Mouse (Mus musculus): ENCODE measurements around the gene Itgb2l. TPM values are rescaled to one million over a fixed set of nuclear protein-coding genes. Genes with fewer than 3 reads are reported as not detected.
A peak's percentile ranks its signal among the peaks of the same experiment; 100 is the strongest.
"Not testable (repeated sequence)": the region's sequence is repeated elsewhere in the genome, so short reads cannot be mapped to it uniquely, and the experiment has no call there.

Gene Itgb2l
- polyA plus RNA-seq, 1 experiment, result not detected

DNA sequence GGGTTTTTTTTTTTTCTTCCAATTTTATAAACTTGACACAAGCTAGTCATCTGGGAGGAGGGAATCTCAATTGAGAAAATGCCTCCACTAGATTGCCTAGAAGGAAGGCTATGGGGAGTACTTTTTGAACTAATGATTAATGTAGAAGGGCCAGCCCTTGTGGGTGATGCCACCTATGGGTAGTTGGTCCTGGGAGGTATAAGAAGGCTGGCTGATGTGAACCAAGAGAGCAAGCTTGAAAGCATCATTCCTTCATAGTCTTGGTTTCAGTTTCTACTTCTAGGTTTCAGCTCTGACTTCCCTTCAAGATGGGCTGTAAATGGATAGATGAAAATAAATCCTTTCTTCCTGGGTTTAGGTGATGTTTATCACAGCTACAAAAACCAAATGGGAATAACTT lies 10.7 kb upstream of the Itgb2l start:
- no peak for DNase-seq
- Histone ChIP-seq H3K4me1 (ENCODE audit: control insufficient read depth, insufficient read depth, low read length) (no peaks in the 10 kb centered on the region), H3K27me3 (replicated peaks; ENCODE audit: control insufficient read depth, insufficient read depth, low read length) (no peaks in the 10 kb centered on the region), H3K4me3 (ENCODE audit: insufficient read depth, low read depth, low read length) (no peak overlapping the region), H3K27ac (ENCODE audit: insufficient read depth, low read depth, low read length) (no peak overlapping the region), H3K36me3 (ENCODE audit: control insufficient read depth, insufficient read depth, low read length) (no peaks in the 10 kb centered on the region)
- no peak for TF ChIP-seq CTCF (conservative IDR thresholded peaks at IDR 0.05; ENCODE audit: insufficient read depth, insufficient read length, low read depth, low read length)
- no peak for TF ChIP-seq POLR2A (IDR thresholded peaks at IDR 0.05; ENCODE audit: low read depth, low read length)

DNA sequence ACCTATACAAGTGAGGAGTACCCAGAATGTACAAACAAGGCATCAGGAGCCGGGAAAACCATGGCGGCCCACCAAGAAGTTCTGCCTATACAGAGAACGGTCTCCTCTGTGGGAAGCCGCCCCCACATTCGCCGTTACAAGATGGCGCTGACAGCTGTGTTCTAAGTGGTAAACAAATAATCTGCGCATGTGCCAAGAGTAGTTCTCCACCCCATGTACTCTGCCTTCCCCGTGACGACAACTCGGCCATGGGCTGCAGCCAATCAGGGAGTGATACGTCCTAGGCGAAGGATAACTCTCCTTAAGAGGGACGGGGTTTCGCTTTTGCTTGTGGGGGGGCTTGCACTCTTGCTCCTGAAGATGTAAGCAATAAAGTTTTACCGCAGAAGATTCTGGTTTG lies 7.5 kb upstream of the Itgb2l start:
- H3K27me3 ChIP-seq (replicated peaks; ENCODE audit: control insufficient read depth, insufficient read depth, low read length), result not testable (repeated sequence)
- WGBS, result 96% methylated on average over 15 of the region's 16 CpGs

DNA sequence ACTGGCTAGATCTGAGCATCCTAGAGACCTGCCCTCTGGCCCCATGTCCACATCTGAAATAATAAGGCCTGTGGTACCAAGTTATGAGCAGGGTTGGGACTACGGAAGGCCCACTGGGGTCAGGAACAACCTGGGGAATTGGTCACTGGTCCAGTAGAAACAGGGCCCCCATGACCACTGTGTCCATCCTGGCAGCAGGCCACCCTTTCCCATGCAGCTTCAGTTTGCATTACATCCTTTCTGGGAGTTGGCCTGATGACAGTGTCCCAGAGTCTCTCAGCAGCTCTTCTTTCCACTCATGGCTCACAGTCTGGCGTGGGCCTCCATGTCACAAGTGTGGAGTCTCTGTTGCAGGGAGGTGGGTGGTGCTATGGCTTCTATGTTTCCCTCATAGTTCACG lies 1.6 kb downstream of the Itgb2l start:
- Histone ChIP-seq H3K27ac (ENCODE audit: insufficient read depth, low read depth, low read length) (no peak overlapping the region), H3K4me3 (ENCODE audit: insufficient read depth, low read depth, low read length) (no peak overlapping the region), H3K36me3 (ENCODE audit: control insufficient read depth, insufficient read depth, low read length) (no peaks in the 10 kb centered on the region), H3K27me3 (replicated peaks; ENCODE audit: control insufficient read depth, insufficient read depth, low read length) (no peaks in the 10 kb centered on the region), H3K4me1 (ENCODE audit: control insufficient read depth, insufficient read depth, low read length) (no peaks in the 10 kb centered on the region)
- TF ChIP-seq POLR2A (IDR thresholded peaks at IDR 0.05; ENCODE audit: low read depth, low read length) (no peak), CTCF (conservative IDR thresholded peaks at IDR 0.05; ENCODE audit: insufficient read depth, insufficient read length, low read depth, low read length) (no peak)
- WGBS, result 85% methylated on average over 3 of the region's 3 CpGs
- no peak for DNase-seq

More for the DNA sequence above, 7.5 kb upstream of the Itgb2l start:
- H3K27ac ChIP-seq (ENCODE audit: insufficient read depth, low read depth, low read length); DNase-seq; H3K36me3 ChIP-seq (ENCODE audit: control insufficient read depth, insufficient read depth, low read length); H3K4me1 ChIP-seq (ENCODE audit: control insufficient read depth, insufficient read depth, low read length); H3K4me3 ChIP-seq (ENCODE audit: insufficient read depth, low read depth, low read length): not testable (repeated sequence)

DNA sequence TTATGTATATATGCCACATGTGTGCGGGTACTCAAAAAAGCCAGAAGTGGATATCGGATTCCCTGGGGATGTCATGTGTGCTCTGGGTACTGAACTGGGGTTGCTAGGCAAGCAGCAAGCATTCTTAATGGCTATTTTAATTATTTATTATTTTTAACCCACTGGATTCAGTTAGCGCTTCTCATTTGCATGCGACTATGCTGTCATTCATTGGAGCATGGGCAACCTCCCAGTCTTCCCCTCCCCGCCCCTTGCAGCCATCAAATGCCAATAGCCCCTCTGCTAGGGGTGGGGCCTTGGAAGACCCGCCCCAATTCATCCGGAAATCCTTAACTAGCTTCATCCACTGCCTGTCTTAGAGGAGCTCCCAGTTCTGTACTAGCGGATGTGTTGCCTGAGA lies 2.5 kb downstream of the Itgb2l start:
- no peak for DNase-seq
- no peak overlapping the region for H3K4me3 ChIP-seq (ENCODE audit: insufficient read depth, low read depth, low read length)
- no peaks in the 10 kb centered on the region for H3K4me1 ChIP-seq (ENCODE audit: control insufficient read depth, insufficient read depth, low read length)
- 88% methylated on average over 8 of the region's 8 CpGs for WGBS
- no peaks in the 10 kb centered on the region for H3K36me3 ChIP-seq (ENCODE audit: control insufficient read depth, insufficient read depth, low read length)
- H3K27ac ChIP-seq (ENCODE audit: insufficient read depth, low read depth, low read length), result no peak overlapping the region
- H3K27me3 ChIP-seq (replicated peaks; ENCODE audit: control insufficient read depth, insufficient read depth, low read length), result no peaks in the 10 kb centered on the region
- TF ChIP-seq POLR2A (IDR thresholded peaks at IDR 0.05; ENCODE audit: low read depth, low read length) (no peak), CTCF (conservative IDR thresholded peaks at IDR 0.05; ENCODE audit: insufficient read depth, insufficient read length, low read depth, low read length) (no peak)

DNA sequence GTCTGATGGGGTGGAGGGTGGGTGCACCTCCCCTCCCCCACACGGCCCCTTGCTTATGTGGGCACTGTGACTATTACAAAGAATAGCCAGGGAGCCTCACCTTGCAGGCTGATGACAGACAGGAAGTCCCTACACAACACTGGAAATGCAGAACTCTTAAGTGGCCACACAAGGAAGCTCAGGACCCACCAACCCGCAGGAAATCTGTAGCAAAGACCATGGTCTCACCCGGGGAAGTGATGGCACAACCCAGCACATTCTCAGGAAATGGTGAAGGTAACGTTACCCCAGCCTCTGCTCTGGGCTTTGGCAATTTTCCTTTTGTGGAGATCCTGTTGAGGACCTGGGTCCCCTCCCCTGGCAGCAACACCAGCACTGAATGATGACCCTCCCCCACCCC lies 3.7 kb downstream of the Itgb2l start:
- no peak overlapping the region for H3K27ac ChIP-seq (ENCODE audit: insufficient read depth, low read depth, low read length)
- H3K27me3 ChIP-seq (replicated peaks; ENCODE audit: control insufficient read depth, insufficient read depth, low read length), result no peaks in the 10 kb centered on the region
- no peak for TF ChIP-seq POLR2A (IDR thresholded peaks at IDR 0.05; ENCODE audit: low read depth, low read length)
- TF ChIP-seq CTCF (conservative IDR thresholded peaks at IDR 0.05; ENCODE audit: insufficient read depth, insufficient read length, low read depth, low read length), result no peak
- H3K4me1 ChIP-seq (ENCODE audit: control insufficient read depth, insufficient read depth, low read length), result no peaks in the 10 kb centered on the region
- H3K4me3 ChIP-seq (ENCODE audit: insufficient read depth, low read depth, low read length), result no peak overlapping the region
- 47% methylated on average over 4 of the region's 4 CpGs for WGBS
- no peaks in the 10 kb centered on the region for H3K36me3 ChIP-seq (ENCODE audit: control insufficient read depth, insufficient read depth, low read length)
- DNase-seq, result no peak

DNA sequence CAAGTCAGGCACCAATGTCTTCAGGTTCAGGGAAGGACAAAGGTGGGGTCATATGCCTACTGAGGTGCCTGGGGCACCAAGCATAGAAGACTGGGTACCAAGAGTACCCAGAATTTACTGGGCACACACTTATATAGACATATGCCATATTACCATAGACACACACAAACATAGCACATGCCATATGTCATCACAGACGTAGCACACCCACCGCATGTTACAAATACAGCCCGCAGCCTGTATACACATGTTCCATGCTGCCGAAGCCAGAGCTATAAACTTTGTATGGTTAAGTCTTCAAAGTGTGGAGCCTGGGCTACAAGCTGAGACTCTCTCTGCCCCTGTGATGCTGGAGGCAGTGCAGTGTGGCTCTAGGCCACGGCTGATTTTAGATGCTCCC lies 4.5 kb downstream of the Itgb2l start:
- no peak for DNase-seq
- WGBS, result 88% methylated on average over 5 of the region's 5 CpGs

DNA sequence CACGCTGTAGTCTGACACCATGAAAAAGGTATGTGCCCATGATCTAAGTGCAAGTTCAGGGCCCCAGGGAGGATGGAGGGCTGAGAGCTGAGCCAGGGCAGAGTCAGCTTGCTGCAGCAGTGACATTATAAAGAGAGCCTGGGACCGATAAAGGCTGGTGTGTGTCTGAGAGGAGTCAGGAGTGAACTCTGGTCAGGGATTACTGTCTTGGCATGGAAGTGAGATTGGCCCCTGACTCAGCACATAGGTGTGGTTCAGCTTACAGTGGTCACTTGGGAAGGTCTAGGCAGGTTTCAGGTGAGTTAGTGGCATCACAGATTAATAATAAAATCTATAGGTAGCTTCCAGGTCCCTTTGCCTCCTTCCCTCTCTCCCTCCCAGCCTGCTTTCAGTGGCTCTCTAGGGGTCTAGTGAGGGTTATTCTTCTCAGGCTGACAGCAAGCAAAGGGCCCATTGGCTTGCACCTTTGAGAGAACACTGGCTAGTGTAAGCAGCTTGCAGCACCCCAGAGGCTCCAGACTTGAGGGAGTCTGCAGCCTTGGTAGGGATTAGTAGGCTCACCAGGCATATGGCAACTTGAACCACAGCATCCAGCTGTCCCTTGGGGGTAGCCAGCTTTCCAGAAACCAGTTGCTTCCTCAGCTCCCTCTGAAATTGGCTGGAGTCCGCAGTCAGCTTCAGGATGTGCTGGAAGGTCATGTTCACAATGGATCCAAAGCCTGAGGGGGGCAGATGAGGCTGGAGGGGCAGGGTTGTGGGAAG lies 9.2 kb downstream of the Itgb2l start:
- H3K36me3 ChIP-seq (ENCODE audit: control insufficient read depth, insufficient read depth, low read length), result no peaks in the 10 kb centered on the region
- TF ChIP-seq POLR2A (IDR thresholded peaks at IDR 0.05; ENCODE audit: low read depth, low read length), result no peak
- TF ChIP-seq CTCF (conservative IDR thresholded peaks at IDR 0.05; ENCODE audit: insufficient read depth, insufficient read length, low read depth, low read length), result no peak
- peak; percentile 30 for DNase-seq
- H3K4me3 ChIP-seq (ENCODE audit: insufficient read depth, low read depth, low read length), result no peak overlapping the region
- H3K27me3 ChIP-seq (replicated peaks; ENCODE audit: control insufficient read depth, insufficient read depth, low read length), result no peaks in the 10 kb centered on the region
- no peaks in the 10 kb centered on the region for H3K4me1 ChIP-seq (ENCODE audit: control insufficient read depth, insufficient read depth, low read length)
- WGBS, result 76% methylated on average over 3 of the region's 3 CpGs
- no peak overlapping the region for H3K27ac ChIP-seq (ENCODE audit: insufficient read depth, low read depth, low read length)

More for the DNA sequence above, 4.5 kb downstream of the Itgb2l start:
- H3K27me3 ChIP-seq (replicated peaks; ENCODE audit: control insufficient read depth, insufficient read depth, low read length), result no peaks in the 10 kb centered on the region
- no peak overlapping the region for H3K4me3 ChIP-seq (ENCODE audit: insufficient read depth, low read depth, low read length)
- no peaks in the 10 kb centered on the region for H3K4me1 ChIP-seq (ENCODE audit: control insufficient read depth, insufficient read depth, low read length)
- TF ChIP-seq POLR2A (IDR thresholded peaks at IDR 0.05; ENCODE audit: low read depth, low read length) (no peak), CTCF (conservative IDR thresholded peaks at IDR 0.05; ENCODE audit: insufficient read depth, insufficient read length, low read depth, low read length) (no peak)
- no peaks in the 10 kb centered on the region for H3K36me3 ChIP-seq (ENCODE audit: control insufficient read depth, insufficient read depth, low read length)
- no peak overlapping the region for H3K27ac ChIP-seq (ENCODE audit: insufficient read depth, low read depth, low read length)

Measured in kidney, adult 2 months (tissue).